Mouse (Mus musculus): ENCODE data around the gene Tmem120b.

- no peak for TF ChIP-seq CEBPB (IDR thresholded peaks at IDR 0.05; ENCODE audit: low read depth)
- TF ChIP-seq USF1 (IDR thresholded peaks at IDR 0.05; ENCODE audit: low read depth): no peak
- no peak for TF ChIP-seq CTCF (IDR thresholded peaks at IDR 0.05; ENCODE audit: control insufficient read depth, insufficient read depth, insufficient read length)
- no peak for TF ChIP-seq FOSL1 (IDR thresholded peaks at IDR 0.05; ENCODE audit: insufficient read depth, low read length, poor library complexity, severe bottlenecking)
These were observed at the start of gene Tmem120b for GRCm38 (mm10) chr5:123068115-123068514.
